Mouse (Mus musculus) bone marrow macrophage, adult 2 months (primary cell): Measurements from ENCODE around the gene 2510039O18Rik. TPM values are rescaled to one million over a fixed set of nuclear protein-coding genes. Genes with fewer than 3 reads are reported as not detected.

Experiments
- H3K27ac ChIP-seq: 2 replicates; pipeline ENCODE4 v1.5.1; 2012; ENCODE audit warnings: low read depth, low read length; ENCODE audit not compliant: insufficient read depth
- H3K4me1 ChIP-seq: 2 replicates; pipeline ENCODE4 v1.6.1; 2012; ENCODE audit warnings: low read length; ENCODE audit not compliant: control insufficient read depth, insufficient read depth
- H3K4me3 ChIP-seq: 2 replicates; pipeline ENCODE4 v1.5.1; 2012; ENCODE audit warnings: mild to moderate bottlenecking, low read length, moderate library complexity; ENCODE audit not compliant: insufficient read depth
- CTCF ChIP-seq: IDR thresholded peaks from 2 replicates; pipeline ENCODE4 v1.5.1; 2012; ENCODE audit warnings: low read depth, mild to moderate bottlenecking, low read length, moderate library complexity
- POLR2A ChIP-seq: IDR thresholded peaks from 2 replicates; pipeline ENCODE4 v1.6.1; 2012; ENCODE audit warnings: mild to moderate bottlenecking, low read depth, low read length, borderline replicate concordance
- polyA plus RNA-seq: library from polyadenylated mRNA; stranded (reverse); fragments of >200 nt; gene quantifications from 2 replicates; pipeline ENCODE4 v1.2.4, GENCODE M21; 2012; ENCODE audit not compliant: missing spikeins, insufficient read depth, insufficient read length

The 2510039O18Rik gene
- 57.5 and 59.0 TPM in 2 replicates for polyA plus RNA-seq

- TF ChIP-seq CTCF, result no peak
- peak; percentile 19; the same call in 1 of the 2 replicates for TF ChIP-seq POLR2A
- Histone ChIP-seq H3K4me3 (peak within 1 kb of the TSS; percentile 95), H3K27ac (peak within 1 kb of the TSS; percentile 98), H3K4me1 (peaks cover 46% of the 10 kb centered on the region)
These were observed at the start of gene 2510039O18Rik for GRCm38 (mm10) chr4:147940576-147941044. TSS of gene 2510039O18Rik (plus strand) at chr4:147940895.

GRCm38 (mm10) chr4:147895815-147896330 lies 44.8 kb upstream of the 2510039O18Rik start:
- no peak for TF ChIP-seq POLR2A
- TF ChIP-seq CTCF, result no peak
- peaks cover 9% of the 10 kb centered on the region for H3K4me1 ChIP-seq
- H3K4me3 ChIP-seq, result no peak overlapping the region
- H3K27ac ChIP-seq, result no peak overlapping the region

- TF ChIP-seq POLR2A (no peak), CTCF (no peak)
- peaks cover 9% of the 10 kb centered on the region for H3K4me1 ChIP-seq
- no peak overlapping the region for H3K27ac ChIP-seq
- no peak overlapping the region for H3K4me3 ChIP-seq
These were observed 44.3 kb upstream of the 2510039O18Rik start for GRCm38 (mm10) chr4:147896411-147896810.

GRCm38 (mm10) chr4:147897348-147897747 lies 43.3 kb upstream of the 2510039O18Rik start:
- Histone ChIP-seq H3K4me3 (no peak overlapping the region), H3K27ac (no peak overlapping the region), H3K4me1 (peaks cover 9% of the 10 kb centered on the region)
- TF ChIP-seq CTCF (no peak), POLR2A (no peak)

- peaks cover 19% of the 10 kb centered on the region for H3K4me1 ChIP-seq
- no peak for TF ChIP-seq CTCF
- no peak for TF ChIP-seq POLR2A
- no peak overlapping the region for H3K27ac ChIP-seq
- no peak overlapping the region for H3K4me3 ChIP-seq
These were observed 40.2 kb upstream of the 2510039O18Rik start for GRCm38 (mm10) chr4:147900452-147900851.

GRCm38 (mm10) chr4:147902906-147903500 lies 37.7 kb upstream of the 2510039O18Rik start:
- H3K4me3 ChIP-seq, result no peak overlapping the region

GRCm38 (mm10) chr4:147903601-147904000 lies 37.1 kb upstream of the 2510039O18Rik start:
- TF ChIP-seq CTCF (no peak), POLR2A (no peak)
- H3K27ac ChIP-seq, result no peak overlapping the region
- peak overlapping the region; percentile 78 for H3K4me3 ChIP-seq
- peaks cover 11% of the 10 kb centered on the region for H3K4me1 ChIP-seq

More at GRCm38 (mm10) chr4:147902906-147903500, 37.7 kb upstream of the 2510039O18Rik start:
- no peak for TF ChIP-seq POLR2A
- no peak for TF ChIP-seq CTCF
- no peak overlapping the region for H3K27ac ChIP-seq
- H3K4me1 ChIP-seq, result peaks cover 11% of the 10 kb centered on the region

GRCm38 (mm10) chr4:147904313-147905089 lies 36.2 kb upstream of the 2510039O18Rik start, which contains the start of gene Mfn2:
TSS of gene Mfn2 (minus strand) at chr4:147904704.
- Histone ChIP-seq H3K27ac (peak within 1 kb of the TSS; percentile 67), H3K4me3 (peak within 1 kb of the TSS; percentile 78), H3K4me1 (peaks cover 11% of the 10 kb centered on the region)
- no peak for TF ChIP-seq CTCF
- peak; percentile 79 for TF ChIP-seq POLR2A

- Histone ChIP-seq H3K4me1 (peaks cover 11% of the 10 kb centered on the region), H3K4me3 (peak overlapping the region; percentile 45), H3K27ac (no peak overlapping the region)
- TF ChIP-seq POLR2A (no peak), CTCF (no peak)
These were observed 35.5 kb upstream of the 2510039O18Rik start for GRCm38 (mm10) chr4:147905090-147905659.
